Mouse (Mus musculus) cerebellum, adult 2 months (tissue): ENCODE data around the gene 2700081O15Rik. TPM values are rescaled to one million over a fixed set of nuclear protein-coding genes. Genes with fewer than 3 reads are reported as not detected.

Experiments used
- DNase-seq, 2 experiments: peaks; one replicate each; pipeline ENCODE4 v3.0.0; 2021
- H3K27ac ChIP-seq: fragments of 200-500 bp; 2 replicates; pipeline ENCODE4 v1.5.1; 2012; ENCODE audit warnings: low read length, control low read depth, inconsistent platforms; ENCODE audit not compliant: insufficient read depth
- H3K27me3 ChIP-seq: fragments of 200-500 bp; 2 replicates; pipeline ENCODE4 v1.6.1; 2012; ENCODE audit warnings: inconsistent platforms, mild to moderate bottlenecking, low read length, moderate library complexity; ENCODE audit not compliant: control insufficient read depth, insufficient read depth
- H3K4me1 ChIP-seq: fragments of 200-500 bp; 2 replicates; pipeline ENCODE4 v1.6.1; 2011; ENCODE audit warnings: low read length; ENCODE audit not compliant: control insufficient read depth, insufficient read depth
- H3K4me3 ChIP-seq: fragments of 200-500 bp; replicated peaks from 2 replicates; pipeline ENCODE3; 2011; ENCODE audit warnings: mild to moderate bottlenecking, low read depth, low read length, control low read depth; ENCODE audit not compliant: insufficient read depth
- CTCF ChIP-seq: fragments of 200-500 bp; IDR thresholded peaks from 2 replicates; pipeline ENCODE4 v1.5.1; 2011; ENCODE audit warnings: low read depth, mild to moderate bottlenecking, control low read depth, low read length, moderate library complexity, borderline replicate concordance; ENCODE audit not compliant: insufficient read depth
- POLR2A ChIP-seq: fragments of 200-500 bp; IDR thresholded peaks from 2 replicates; pipeline ENCODE4 v1.6.1; 2011; ENCODE audit warnings: low read length, control low read depth, borderline replicate concordance; ENCODE audit not compliant: insufficient read depth
- WGBS: fragments of 180-500 bp; shearing (Covaris S2); methylation state at CpG from one replicate; pipeline ENCODE4 v1.1.7; 2018; 5-methylcytosine and 5-hydroxymethylcytosine counted together
- polyA plus RNA-seq: library from polyadenylated mRNA; depleted of rRNA; stranded (reverse); fragments of >200 nt; gene quantifications from 2 replicates; pipeline ENCODE4 v1.2.3, GENCODE M21; 2012

2700081O15Rik gene
- polyA plus RNA-seq, 1 experiment, result 16.3 TPM

DNA sequence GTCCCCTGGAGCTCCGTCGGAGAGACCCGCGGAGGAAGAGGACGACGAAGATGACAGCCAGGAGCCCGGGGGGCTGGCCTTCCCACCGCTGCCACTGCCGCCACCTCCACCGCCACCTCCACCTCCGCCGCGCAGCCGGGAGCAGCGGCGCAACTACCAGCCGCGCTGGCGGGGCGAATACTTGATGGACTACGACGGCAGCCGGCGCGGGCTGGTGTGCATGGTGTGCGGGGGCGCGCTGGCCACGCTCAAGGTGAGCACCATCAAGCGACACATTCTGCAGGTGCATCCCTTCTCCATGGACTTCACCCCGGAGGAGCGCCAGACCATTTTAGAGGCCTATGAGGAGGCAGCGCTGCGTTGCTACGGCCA is 5.2 kb downstream of the 2700081O15Rik start:
- H3K27ac ChIP-seq, result no peak overlapping the region
- H3K27me3 ChIP-seq, result no peaks in the 10 kb centered on the region
- peak overlapping the region; percentile 61 for H3K4me3 ChIP-seq
- 5% methylated on average over 35 of the region's 35 CpGs for WGBS
- TF ChIP-seq CTCF (no peak), POLR2A (no peak)
- DNase-seq, result no peak
- no peaks in the 10 kb centered on the region for H3K4me1 ChIP-seq

DNA sequence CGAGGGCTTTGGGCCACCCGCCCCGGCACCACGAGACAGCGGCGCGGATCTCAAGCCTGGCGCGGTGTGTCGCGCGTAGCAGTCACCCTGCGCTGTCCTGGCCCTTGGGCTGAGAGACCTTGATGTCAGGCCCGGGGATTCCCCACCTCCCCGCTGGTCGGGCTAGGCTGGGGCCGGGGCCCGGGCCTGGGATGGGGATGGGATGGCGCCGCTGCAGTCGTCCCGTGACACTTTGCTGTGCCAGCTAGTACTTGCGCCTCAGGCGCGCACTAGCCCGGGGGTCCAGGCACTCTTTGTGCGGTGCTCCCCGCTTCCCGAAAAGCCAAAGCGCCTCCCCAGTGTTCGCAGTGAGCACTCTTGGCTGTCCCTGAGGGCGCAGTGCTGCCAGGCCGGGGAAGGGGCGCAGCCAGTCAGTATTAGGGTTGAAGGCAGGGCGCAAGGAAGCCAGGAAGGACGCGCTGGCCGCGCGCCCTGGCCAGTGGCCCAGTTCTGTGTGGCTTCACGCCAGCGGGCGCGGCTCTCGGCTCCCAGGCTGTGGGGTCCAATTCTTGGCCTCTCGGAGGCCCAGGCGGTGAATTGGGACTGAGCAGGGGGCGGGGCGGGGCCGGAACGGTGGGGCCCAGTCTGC is 5.7 kb downstream of the 2700081O15Rik start:
- no peaks in the 10 kb centered on the region for H3K4me1 ChIP-seq

DNA sequence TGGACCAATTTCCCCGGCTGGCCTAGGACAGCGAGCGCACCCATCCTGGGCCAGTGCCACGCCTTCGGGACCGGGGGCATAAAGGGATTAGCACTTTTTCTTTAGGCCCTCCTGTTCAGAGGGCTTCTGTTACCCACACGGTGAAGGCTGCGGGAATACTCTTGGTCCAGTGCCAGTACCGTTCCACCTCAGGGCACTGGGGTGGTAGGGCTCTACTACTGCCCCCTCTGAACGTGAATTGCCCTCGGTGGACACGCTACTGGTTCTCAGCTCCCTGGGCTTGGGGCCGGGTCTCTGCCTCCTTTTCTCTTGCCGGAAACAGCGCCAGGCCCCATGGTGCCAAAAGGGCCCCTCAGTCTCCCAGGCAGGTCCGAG is 6.2 kb downstream of the 2700081O15Rik start:
- 11% methylated on average over 16 of the region's 16 CpGs for WGBS
- no peaks in the 10 kb centered on the region for H3K27me3 ChIP-seq

More for the DNA sequence above, 5.7 kb downstream of the 2700081O15Rik start:
- H3K27ac ChIP-seq, result 0 out of 2 replicates have a peak overlapping the region, but pooled peaks have one; percentile 5
- H3K27me3 ChIP-seq, result no peaks in the 10 kb centered on the region
- TF ChIP-seq CTCF (no peak), POLR2A (0 out of 2 replicates have a peak, but pooled peaks have one; percentile 12)
- peak overlapping the region; percentile 61 for H3K4me3 ChIP-seq
- peak; percentile 84 to 88 for DNase-seq
- 2% methylated on average over 51 of the region's 51 CpGs for WGBS

DNA sequence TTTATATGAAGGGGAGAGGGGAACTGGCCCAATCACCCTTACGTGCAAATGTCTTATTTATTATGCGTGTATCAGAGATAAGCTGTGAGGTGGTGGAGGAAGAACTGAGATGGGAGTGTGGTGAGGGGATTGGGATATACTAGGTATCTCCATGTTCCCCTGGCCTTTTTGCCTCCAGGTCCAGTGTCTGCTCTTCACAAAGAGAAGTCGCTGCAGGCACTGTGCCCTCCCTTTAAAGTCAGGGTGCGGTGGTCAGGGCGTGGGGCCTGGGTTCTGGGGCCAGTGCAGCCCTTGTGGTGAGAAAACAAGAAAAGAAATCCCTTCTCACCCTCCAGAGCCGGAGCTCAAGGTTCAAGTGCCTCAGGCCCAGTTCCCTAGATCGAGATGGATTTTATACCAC is 6.7 kb downstream of the 2700081O15Rik start:
- H3K4me3 ChIP-seq, result no peak overlapping the region
- H3K4me1 ChIP-seq, result no peaks in the 10 kb centered on the region
- WGBS, result 63% methylated on average over 7 of the region's 7 CpGs
- TF ChIP-seq POLR2A, result no peak
- no peak for TF ChIP-seq CTCF
- no peaks in the 10 kb centered on the region for H3K27me3 ChIP-seq
- DNase-seq, result no peak
- no peak overlapping the region for H3K27ac ChIP-seq

More for the DNA sequence above, 6.2 kb downstream of the 2700081O15Rik start:
- H3K4me3 ChIP-seq, result peak overlapping the region; percentile 61
- no peaks in the 10 kb centered on the region for H3K4me1 ChIP-seq
- TF ChIP-seq CTCF, result no peak
- no peak for DNase-seq
- H3K27ac ChIP-seq, result no peak overlapping the region

- H3K4me1 ChIP-seq, result no peaks in the 10 kb centered on the region
- no peaks in the 10 kb centered on the region for H3K27me3 ChIP-seq
- TF ChIP-seq POLR2A (no peak), CTCF (no peak)
- DNase-seq, result no peak
- H3K4me3 ChIP-seq, result no peak overlapping the region
- no peak overlapping the region for H3K27ac ChIP-seq
- WGBS, result 66% methylated on average over 8 of the region's 8 CpGs
These were observed 7.4 kb downstream of the 2700081O15Rik start for GRCm38 (mm10) chr19:7424590-7425397.

- WGBS, result 40% methylated on average over 3 of the region's 3 CpGs
- TF ChIP-seq POLR2A, result no peak
- no peak for TF ChIP-seq CTCF
- Histone ChIP-seq H3K27ac (no peak overlapping the region), H3K4me1 (no peaks in the 10 kb centered on the region), H3K4me3 (no peak overlapping the region), H3K27me3 (no peaks in the 10 kb centered on the region)
- no peak for DNase-seq
These were observed 8.0 kb downstream of the 2700081O15Rik start for GRCm38 (mm10) chr19:7425398-7425775.

DNA sequence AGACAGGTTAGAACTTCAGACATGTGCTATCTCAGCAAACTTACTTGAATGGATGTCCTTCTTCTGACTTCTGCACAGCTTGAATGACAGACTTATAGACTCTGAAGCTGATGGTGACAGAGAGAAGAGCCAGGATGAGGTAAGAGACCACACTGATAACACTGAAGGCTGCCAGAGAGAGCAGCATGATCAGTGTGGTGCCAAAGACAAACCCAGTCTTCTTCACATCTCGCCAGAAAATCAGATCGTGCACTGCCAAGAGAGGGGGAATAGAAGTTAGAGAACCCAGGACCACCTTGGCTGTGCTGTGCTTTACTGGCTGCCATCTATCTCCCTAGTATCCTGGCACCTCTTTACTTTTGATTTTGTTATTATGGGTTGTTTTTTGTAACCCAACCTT is 17.5 kb downstream of the 2700081O15Rik start:
- TF ChIP-seq CTCF, result no peak
- TF ChIP-seq POLR2A, result no peak
- H3K27ac ChIP-seq, result no peak overlapping the region
- H3K4me3 ChIP-seq, result no peak overlapping the region
- no peak for DNase-seq
- no peaks in the 10 kb centered on the region for H3K27me3 ChIP-seq
- WGBS, result 12% methylated on average over 2 of the region's 2 CpGs
- H3K4me1 ChIP-seq, result no peaks in the 10 kb centered on the region; the same call in 1 of the 2 replicates
